Mouse (Mus musculus) splenic B cell, adult 2 months (primary cell): ENCODE measurements around the gene Eya2.

Experiments
- DNase-seq: peaks from one replicate; pipeline ENCODE4 v3.0.0-alpha.2; 2011; ENCODE audit warnings: low read depth, low spot score
- H3K27me3 ChIP-seq: 2 replicates; pipeline ENCODE4 v1.6.1; 2012; ENCODE audit warnings: mild to moderate bottlenecking, low read length, moderate library complexity, mixed read lengths; ENCODE audit not compliant: control insufficient read depth, poor library complexity, insufficient read depth, severe bottlenecking
- H3K36me3 ChIP-seq: 2 replicates; pipeline ENCODE4 v1.6.1; 2012; ENCODE audit warnings: mild to moderate bottlenecking, low read length, moderate library complexity, mixed read lengths; ENCODE audit not compliant: control insufficient read depth, poor library complexity, insufficient read depth, severe bottlenecking

The Eya2 gene

GRCm38 (mm10) chr2:165603775-165604174, 8.9 kb downstream of the Eya2 start:
- no peaks in the 10 kb centered on the region for H3K27me3 ChIP-seq
- no peak for DNase-seq
- no peaks in the 10 kb centered on the region for H3K36me3 ChIP-seq

GRCm38 (mm10) chr2:165611551-165612253, 16.9 kb downstream of the Eya2 start:
- H3K27me3 ChIP-seq, result no peaks in the 10 kb centered on the region
- H3K36me3 ChIP-seq, result no peaks in the 10 kb centered on the region
- no peak for DNase-seq

- no peak for DNase-seq
- Histone ChIP-seq H3K36me3 (no peaks in the 10 kb centered on the region), H3K27me3 (no peaks in the 10 kb centered on the region)
Observed at GRCm38 (mm10) chr2:165613741-165614339, 19.0 kb downstream of the Eya2 start.

GRCm38 (mm10) chr2:165621488-165621887, 26.7 kb downstream of the Eya2 start:
- no peak for DNase-seq
- no peaks in the 10 kb centered on the region for H3K27me3 ChIP-seq
- H3K36me3 ChIP-seq, result no peaks in the 10 kb centered on the region

GRCm38 (mm10) chr2:165622596-165622995, 27.8 kb downstream of the Eya2 start:
- H3K36me3 ChIP-seq, result no peaks in the 10 kb centered on the region
- no peak for DNase-seq
- no peaks in the 10 kb centered on the region for H3K27me3 ChIP-seq

- H3K27me3 ChIP-seq, result no peaks in the 10 kb centered on the region
- DNase-seq, result no peak
- no peaks in the 10 kb centered on the region for H3K36me3 ChIP-seq
Observed at GRCm38 (mm10) chr2:165626826-165627225, 32.0 kb downstream of the Eya2 start.

- DNase-seq, result no peak
- H3K36me3 ChIP-seq, result no peaks in the 10 kb centered on the region
- H3K27me3 ChIP-seq, result no peaks in the 10 kb centered on the region
Observed at GRCm38 (mm10) chr2:165627974-165628373, 33.1 kb downstream of the Eya2 start.

GRCm38 (mm10) chr2:165629900-165630299, 35.1 kb downstream of the Eya2 start:
- Histone ChIP-seq H3K27me3 (no peaks in the 10 kb centered on the region), H3K36me3 (no peaks in the 10 kb centered on the region)
- no peak for DNase-seq

GRCm38 (mm10) chr2:165633011-165633785, 38.4 kb downstream of the Eya2 start:
- no peak for DNase-seq
- H3K36me3 ChIP-seq, result no peaks in the 10 kb centered on the region
- no peaks in the 10 kb centered on the region for H3K27me3 ChIP-seq

- DNase-seq, result no peak
- H3K27me3 ChIP-seq, result no peaks in the 10 kb centered on the region
- no peaks in the 10 kb centered on the region for H3K36me3 ChIP-seq
Observed at GRCm38 (mm10) chr2:165634481-165634880, 39.6 kb downstream of the Eya2 start.

- H3K36me3 ChIP-seq, result no peaks in the 10 kb centered on the region
- no peaks in the 10 kb centered on the region; the same call in 1 of the 2 replicates for H3K27me3 ChIP-seq
- no peak for DNase-seq
Observed at GRCm38 (mm10) chr2:165639075-165639755, 44.4 kb downstream of the Eya2 start.

GRCm38 (mm10) chr2:165641909-165642505, 47.2 kb downstream of the Eya2 start:
- H3K27me3 ChIP-seq, result no peaks in the 10 kb centered on the region; the same call in 1 of the 2 replicates
- no peaks in the 10 kb centered on the region for H3K36me3 ChIP-seq
- DNase-seq, result no peak

GRCm38 (mm10) chr2:165643596-165643995, 48.8 kb downstream of the Eya2 start:
- Histone ChIP-seq H3K36me3 (no peaks in the 10 kb centered on the region), H3K27me3 (no peaks in the 10 kb centered on the region; the same call in 1 of the 2 replicates)
- no peak for DNase-seq

- Histone ChIP-seq H3K27me3 (no peaks in the 10 kb centered on the region; the same call in 1 of the 2 replicates), H3K36me3 (no peaks in the 10 kb centered on the region)
- no peak for DNase-seq
Observed at GRCm38 (mm10) chr2:165644057-165644456, 49.2 kb downstream of the Eya2 start.
